Mouse (Mus musculus) liver, embryonic 14.5 days (tissue): ENCODE data around the gene Veph1. TPM values are rescaled to one million over a fixed set of nuclear protein-coding genes. Genes with fewer than 3 reads are reported as not detected.

Experiments used
- ATAC-seq: fragments of 200-750 bp; cut with Nextera tagmentation; 2 replicates; pipeline ENCODE4 v1.8.0; 2017; ENCODE audit warnings: moderate number of reproducible peaks, mild to moderate bottlenecking, moderate library complexity; ENCODE audit not compliant: insufficient read depth
- DNase-seq, 3 experiments: peaks; one replicate each; pipeline ENCODE4 v3.0.0-alpha.2; 2012 to 2013; ENCODE audit warnings: low read depth in 3 of 3, low spot score in 3 of 3
- H3K27ac ChIP-seq: fragments of 300-500 bp; sonication (generic); 2 replicates; pipeline ENCODE4 v1.5.1; 2014; ENCODE audit warnings: moderate library complexity, mild to moderate bottlenecking, control low read depth, inconsistent platforms
- H3K27me3 ChIP-seq: fragments of 300-500 bp; sonication (generic); 2 replicates; pipeline ENCODE4 v1.6.1; 2014; ENCODE audit warnings: mild to moderate bottlenecking, low read length, moderate library complexity; ENCODE audit not compliant: control insufficient read depth, insufficient read depth
- H3K36me3 ChIP-seq: fragments of 300-500 bp; sonication (generic); replicated peaks from 2 replicates; pipeline ENCODE4 v1.6.1; 2014; ENCODE audit warnings: low read depth; ENCODE audit not compliant: control insufficient read depth, insufficient read depth
- H3K4me1 ChIP-seq, 2 experiments: fragments of 200-500 bp in 1 of 2; fragments of 300-500 bp in 1 of 2; sonication (generic) in 1 of 2; replicated peaks; 2 replicates each; pipeline ENCODE4 v1.6.1; 2012 to 2014; ENCODE audit warnings: antibody characterized with exemption in 1 of 2, inconsistent platforms in 1 of 2, low read length in 1 of 2; ENCODE audit not compliant: control insufficient read depth in 2 of 2, insufficient read depth in 2 of 2
- H3K4me2 ChIP-seq: fragments of 300-500 bp; sonication (generic); 2 replicates; pipeline ENCODE4 v1.6.1; 2014; ENCODE audit warnings: low read depth, mild to moderate bottlenecking, control low read depth, moderate library complexity
- H3K4me3 ChIP-seq, 2 experiments: fragments of 200-500 bp in 1 of 2; fragments of 300-500 bp in 1 of 2; sonication (generic) in 1 of 2; 2 replicates each; pipeline ENCODE4 v1.5.1; 2012 to 2014; ENCODE audit warnings: low read depth in 2 of 2, low read length in 2 of 2, mild to moderate bottlenecking in 2 of 2, control low read depth in 1 of 2, inconsistent platforms in 1 of 2, moderate library complexity in 1 of 2; ENCODE audit not compliant: insufficient read depth in 1 of 2
- H3K9ac ChIP-seq: fragments of 300-500 bp; sonication (generic); replicated peaks from 2 replicates; pipeline ENCODE4 v1.6.1; 2014; ENCODE audit warnings: mild to moderate bottlenecking, control low read depth, moderate library complexity
- H3K9me3 ChIP-seq: fragments of 300-500 bp; sonication (generic); 2 replicates; pipeline ENCODE4 v1.6.1; 2016; ENCODE audit warnings: low read length, mixed read lengths; ENCODE audit not compliant: control insufficient read depth
- CTCF ChIP-seq: IDR thresholded peaks from 2 replicates; pipeline ENCODE4 v1.5.1; 2016; ENCODE audit warnings: antibody characterized with exemption, low read depth, control low read depth
- EP300 ChIP-seq: IDR thresholded peaks from 2 replicates; pipeline ENCODE4 v1.6.1; 2016; ENCODE audit warnings: antibody characterized with exemption, low read depth
- WGBS: fragments of 180-500 bp; shearing (Covaris S2); extraction: QIAGEN DNeasy Blood & Tissue Kit; methylation state at CpG from one replicate; pipeline ENCODE4 v1.1.7; 2014; ENCODE audit not compliant: insufficient replicate concordance; 5-methylcytosine and 5-hydroxymethylcytosine counted together
- polyA plus RNA-seq, 2 experiments: library from polyadenylated mRNA; depleted of rRNA in 1 of 2; stranded (reverse) in 1 of 2; unstranded in 1 of 2; fragments of >200 nt; fragmentation: Nextera tagmentation in 1 of 2; extraction: Ambion mirVana in 1 of 2; gene quantifications; 2 replicates each; pipeline versions ENCODE4 v1.2.1 to v1.2.3; 2012 to 2014

Gene Veph1
- polyA plus RNA-seq, 2 experiments, result 0.01 to 0.06 TPM

- Histone ChIP-seq H3K4me3 (no peak overlapping the region), H3K27me3 (no peaks in the 10 kb centered on the region), H3K4me2 (no peak overlapping the region), H3K9ac (no peak overlapping the region), H3K36me3 (no peaks in the 10 kb centered on the region), H3K9me3 (no peaks in the 10 kb centered on the region), H3K27ac (no peak overlapping the region), H3K4me1 (no peaks in the 10 kb centered on the region; a peak in 1 of 4 replicates)
- no peak for TF ChIP-seq CTCF
- no peak for TF ChIP-seq EP300
- 54% methylated on average over 5 of the region's 5 CpGs for WGBS
- DNase-seq (no peak), ATAC-seq (no peak)
These were observed 213.2 kb downstream of the Veph1 start for GRCm38 (mm10) chr3:66083407-66083806.

GRCm38 (mm10) chr3:66082975-66083374, 213.7 kb downstream of the Veph1 start:
- WGBS, result 80% methylated on average over 4 of the region's 4 CpGs
- no peak overlapping the region for H3K4me3 ChIP-seq
- H3K27me3 ChIP-seq, result no peaks in the 10 kb centered on the region
- no peaks in the 10 kb centered on the region for H3K9me3 ChIP-seq
- ATAC-seq (no peak), DNase-seq (no peak)
- H3K9ac ChIP-seq, result no peak overlapping the region
- H3K36me3 ChIP-seq, result no peaks in the 10 kb centered on the region
- H3K4me1 ChIP-seq, result no peaks in the 10 kb centered on the region; a peak in 1 of 4 replicates
- H3K4me2 ChIP-seq, result no peak overlapping the region
- H3K27ac ChIP-seq, result no peak overlapping the region
- TF ChIP-seq EP300 (no peak), CTCF (no peak)

GRCm38 (mm10) chr3:66081363-66081736, 215.3 kb downstream of the Veph1 start:
- Histone ChIP-seq H3K9me3 (no peaks in the 10 kb centered on the region), H3K9ac (no peak overlapping the region), H3K27me3 (no peaks in the 10 kb centered on the region), H3K4me2 (no peak overlapping the region), H3K4me1 (no peaks in the 10 kb centered on the region; a peak in 1 of 4 replicates), H3K27ac (no peak overlapping the region), H3K4me3 (no peak overlapping the region), H3K36me3 (no peaks in the 10 kb centered on the region)
- no peak for DNase-seq
- TF ChIP-seq CTCF (no peak), EP300 (no peak)
- ATAC-seq, result no peak
- 56% methylated on average over 3 of the region's 3 CpGs for WGBS

- no peaks in the 10 kb centered on the region for H3K27me3 ChIP-seq
- no peak overlapping the region for H3K27ac ChIP-seq
- no peak overlapping the region for H3K4me3 ChIP-seq
- no peak overlapping the region for H3K9ac ChIP-seq
- H3K4me1 ChIP-seq, result no peaks in the 10 kb centered on the region; a peak in 1 of 4 replicates
- H3K36me3 ChIP-seq, result no peaks in the 10 kb centered on the region
- H3K9me3 ChIP-seq, result no peaks in the 10 kb centered on the region
- DNase-seq (no peak), ATAC-seq (no peak)
- no peak for TF ChIP-seq EP300
- TF ChIP-seq CTCF, result no peak
- H3K4me2 ChIP-seq, result no peak overlapping the region
- WGBS, result 58% methylated on average over 3 of the region's 4 CpGs
These were observed 215.8 kb downstream of the Veph1 start for GRCm38 (mm10) chr3:66080631-66081362.

GRCm38 (mm10) chr3:66079886-66080285, 216.8 kb downstream of the Veph1 start:
- Histone ChIP-seq H3K4me3 (no peak overlapping the region), H3K36me3 (no peaks in the 10 kb centered on the region), H3K4me2 (no peak overlapping the region), H3K9me3 (no peaks in the 10 kb centered on the region), H3K9ac (no peak overlapping the region), H3K4me1 (no peaks in the 10 kb centered on the region; a peak in 1 of 4 replicates), H3K27me3 (no peaks in the 10 kb centered on the region), H3K27ac (no peak overlapping the region)
- DNase-seq (no peak), ATAC-seq (no peak)
- WGBS, result 49% methylated on average over 4 of the region's 4 CpGs
- TF ChIP-seq CTCF (no peak), EP300 (no peak)
